Mouse (Mus musculus) mesoderm, embryonic 11.5 days (tissue): ENCODE measurements around the gene Tbc1d10c.

ENCODE experiments used
- DNase-seq: peaks from one replicate; pipeline ENCODE4 v3.0.0-alpha.2; 2012; ENCODE audit warnings: low read depth, low spot score

Gene Tbc1d10c

DNA sequence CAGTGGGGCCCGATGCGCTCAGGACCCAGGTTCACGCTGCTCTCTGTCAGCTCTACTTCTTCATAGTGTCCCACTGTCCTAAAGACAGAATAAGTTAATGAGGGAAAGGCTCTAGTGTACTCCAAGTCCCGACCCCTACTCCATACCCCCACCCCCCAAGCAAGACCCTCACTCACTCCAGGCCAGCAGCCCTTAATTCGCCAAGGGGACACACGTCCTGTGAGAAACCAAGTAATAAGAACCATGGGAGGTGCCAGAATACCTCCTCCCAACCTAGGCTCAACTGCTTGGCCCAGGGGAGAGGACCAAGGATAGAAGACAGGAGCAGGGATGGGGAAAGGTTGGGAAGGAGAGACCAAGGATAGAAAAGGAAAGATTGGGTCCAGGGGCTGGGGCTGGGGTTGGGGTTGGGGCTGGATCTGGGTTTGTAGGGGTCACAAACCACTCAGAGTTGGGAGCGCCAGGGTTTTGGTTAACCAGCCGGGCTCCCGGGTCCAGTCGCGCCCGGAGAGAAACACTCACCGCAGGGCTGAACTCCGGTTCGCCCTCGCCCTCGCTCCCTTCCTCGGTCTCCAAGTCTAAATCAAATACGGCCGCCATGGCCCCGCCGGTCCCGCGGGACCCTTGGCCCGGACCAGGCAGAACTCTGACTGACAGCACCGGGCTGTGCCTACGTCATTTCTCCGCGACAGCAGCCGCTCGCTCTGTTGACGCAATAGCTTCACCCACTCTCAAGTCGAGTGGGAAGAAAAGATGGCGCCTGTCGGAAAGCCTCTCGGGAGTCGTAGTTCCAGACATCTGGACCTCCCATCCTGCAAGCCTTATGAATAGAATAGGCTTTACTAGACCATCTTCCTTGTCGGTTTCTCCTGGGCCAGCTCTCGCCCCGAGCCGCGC is 28.2 kb downstream of the Tbc1d10c start, which contains the start of gene Rps6kb2:
Gene Rps6kb2, minus strand, starts transcription at position 709 of the 897 bp plus-strand sequence.
- peak; percentile 97 for DNase-seq

DNA sequence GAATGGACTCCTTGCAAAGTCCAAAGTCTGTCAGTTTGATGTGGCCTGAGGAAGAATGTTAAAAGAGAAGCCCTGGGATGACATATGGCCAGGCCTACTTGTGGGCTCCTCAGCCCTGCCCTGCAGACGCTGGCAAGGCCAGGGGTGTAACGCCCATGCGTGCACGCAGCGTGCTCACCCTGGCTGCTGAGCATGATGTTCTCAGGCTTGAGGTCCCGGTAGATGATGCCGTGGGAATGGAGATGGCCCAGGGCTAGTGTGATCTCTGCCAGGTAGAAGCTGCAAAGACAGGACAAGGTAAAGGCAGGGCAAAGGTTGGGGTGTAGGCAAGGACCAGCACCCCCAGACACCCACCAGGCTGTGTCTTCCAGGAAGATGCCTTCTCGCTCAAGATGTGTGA is 32.0 kb downstream of the Tbc1d10c start:
- DNase-seq, result no peak

DNA sequence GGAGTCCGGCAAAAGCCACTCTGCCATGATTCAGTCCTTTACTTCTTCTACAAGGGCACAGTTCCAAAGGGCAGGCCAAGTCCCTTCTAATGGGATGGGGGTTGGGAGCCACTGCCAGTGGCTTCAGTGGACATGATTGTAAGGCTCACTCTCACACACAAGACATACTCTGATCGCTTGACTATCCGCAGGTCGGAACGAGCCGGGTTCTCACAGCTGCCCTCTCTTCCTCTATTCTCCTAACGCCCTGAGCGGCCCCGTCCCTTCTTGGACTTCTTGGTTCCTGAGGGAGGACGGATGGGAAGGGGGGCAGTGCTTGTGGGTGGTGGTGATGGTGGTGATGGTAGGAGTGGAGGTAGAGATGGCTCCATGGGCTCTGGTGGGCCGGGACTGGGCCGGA is 34.3 kb downstream of the Tbc1d10c start:
- no peak for DNase-seq

DNA sequence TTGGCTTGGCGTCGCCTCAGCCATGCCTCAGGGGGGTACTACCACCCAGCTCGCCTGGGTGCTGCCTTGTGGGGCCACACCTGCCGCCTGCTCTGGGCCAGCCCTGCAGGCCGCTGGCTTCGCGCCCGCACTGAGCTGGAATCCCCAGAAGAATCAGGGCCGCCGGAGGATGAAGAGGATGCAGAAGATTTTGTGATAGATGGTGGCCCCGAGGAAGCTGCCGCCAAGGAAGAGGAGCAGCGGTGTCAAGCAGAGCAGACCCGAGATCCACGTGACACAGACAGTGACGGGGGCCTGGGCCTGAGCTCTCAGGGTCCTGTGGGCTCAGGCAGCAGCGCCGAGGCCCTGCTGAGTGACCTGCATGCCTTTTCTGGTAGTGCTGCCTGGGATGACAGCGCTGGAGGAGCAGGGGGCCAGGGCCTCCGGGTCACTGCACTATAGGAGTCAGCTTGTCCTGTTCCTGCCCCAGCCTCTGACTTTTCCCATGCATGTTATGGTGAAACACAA is 35.0 kb downstream of the Tbc1d10c start:
- no peak for DNase-seq

DNA sequence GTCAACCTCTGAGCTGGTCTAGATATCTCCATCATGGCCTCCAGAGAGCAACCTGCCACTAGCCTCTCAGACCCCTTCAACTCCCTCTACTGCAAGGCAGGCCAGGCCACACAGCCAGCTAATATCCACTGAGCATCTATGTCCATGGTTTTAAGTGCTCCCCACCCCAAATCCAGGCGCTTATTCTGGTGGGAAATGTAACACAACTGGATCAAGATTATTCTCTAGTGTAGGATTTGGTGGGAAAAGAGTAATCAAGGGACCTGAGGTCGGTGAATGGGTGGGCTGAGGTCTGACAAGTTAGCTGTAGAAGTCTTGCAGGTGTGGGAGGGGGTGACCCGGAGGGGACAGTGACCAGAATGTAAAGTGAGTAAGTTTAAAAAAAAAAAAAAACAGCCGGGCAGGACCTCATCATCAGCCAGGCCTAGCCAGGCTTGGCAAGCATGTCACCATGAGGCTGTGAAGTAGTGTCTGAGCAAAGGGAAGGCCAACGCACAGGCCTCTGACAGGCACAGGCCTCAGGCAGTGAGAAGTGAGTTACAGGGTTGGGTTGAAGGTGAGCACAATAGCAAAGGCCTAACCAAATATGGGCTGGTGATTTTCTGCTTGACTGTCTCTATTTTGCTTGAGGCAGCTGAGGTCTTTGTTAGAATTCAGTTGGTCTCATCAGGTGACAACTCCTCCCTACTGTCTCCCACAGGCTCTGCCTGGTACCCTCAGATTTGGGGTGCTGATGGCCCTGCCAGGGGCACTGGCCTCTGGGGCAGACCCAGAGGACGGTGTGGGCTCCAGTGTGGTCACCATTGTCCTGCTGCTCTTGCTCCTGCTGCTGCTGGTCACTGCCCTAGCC is 35.6 kb downstream of the Tbc1d10c start:
- no peak for DNase-seq

DNA sequence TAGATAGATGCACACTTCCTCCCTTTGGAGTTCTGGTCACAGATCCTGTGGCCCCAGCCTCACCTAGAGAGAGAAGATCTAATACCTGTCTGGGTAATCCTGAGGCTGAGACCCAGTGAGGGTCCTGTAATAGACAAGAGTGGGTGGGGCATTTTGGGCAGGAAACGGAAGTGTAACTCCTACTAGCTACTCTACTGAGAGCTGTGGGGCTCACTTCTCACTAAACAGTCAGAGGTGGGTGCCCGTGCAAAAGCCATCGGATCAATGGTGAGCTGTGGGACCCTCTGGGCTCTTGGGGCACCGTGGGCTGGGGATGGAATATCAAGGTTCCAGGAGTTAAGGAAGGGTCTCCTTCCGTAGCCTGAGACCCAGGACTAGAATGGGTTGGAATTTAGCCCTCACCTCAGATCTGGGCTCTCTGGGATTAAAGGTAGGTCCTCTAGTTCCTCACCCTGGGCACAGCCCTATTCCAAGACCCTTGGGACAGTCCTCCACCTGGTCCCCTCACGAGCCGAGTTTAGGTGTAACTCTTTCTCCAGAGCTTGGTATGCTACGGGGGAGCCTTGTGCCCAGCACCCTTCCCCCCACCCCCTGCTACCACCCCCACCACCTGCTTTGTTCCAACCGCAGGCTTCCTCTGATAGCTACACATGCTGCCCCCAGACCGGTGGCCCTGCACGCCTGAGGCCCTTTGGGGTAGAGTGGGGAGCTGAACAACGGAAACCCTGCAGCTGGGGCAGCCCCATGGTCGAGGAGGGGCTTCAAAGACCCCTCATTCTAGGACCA is 36.5 kb downstream of the Tbc1d10c start:
- DNase-seq, result no peak

DNA sequence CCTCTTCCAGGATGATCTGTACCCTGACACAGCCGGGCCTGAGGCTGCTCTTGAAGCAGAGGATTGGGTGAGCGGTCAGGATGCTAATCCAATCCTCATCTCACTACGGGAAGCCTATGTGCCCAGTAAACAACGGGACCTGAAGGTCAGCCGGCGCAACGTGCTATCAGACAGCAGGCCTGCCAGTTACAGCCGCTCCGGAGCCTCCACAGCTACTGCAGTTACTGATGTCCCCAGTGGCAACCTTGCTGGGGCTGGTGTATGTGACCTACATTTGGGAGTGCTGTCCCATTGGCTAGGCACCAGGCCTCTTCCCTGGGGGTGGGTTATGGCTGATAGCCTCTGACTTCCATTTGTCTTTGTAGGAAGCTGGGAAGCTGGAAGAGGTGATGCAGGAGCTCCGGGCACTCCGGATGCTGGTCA is 37.8 kb downstream of the Tbc1d10c start, which contains the start of gene Ptprcap:
Gene Ptprcap, plus strand, starts transcription at position 373 of the 423 bp plus-strand sequence.
- no peak for DNase-seq

DNA sequence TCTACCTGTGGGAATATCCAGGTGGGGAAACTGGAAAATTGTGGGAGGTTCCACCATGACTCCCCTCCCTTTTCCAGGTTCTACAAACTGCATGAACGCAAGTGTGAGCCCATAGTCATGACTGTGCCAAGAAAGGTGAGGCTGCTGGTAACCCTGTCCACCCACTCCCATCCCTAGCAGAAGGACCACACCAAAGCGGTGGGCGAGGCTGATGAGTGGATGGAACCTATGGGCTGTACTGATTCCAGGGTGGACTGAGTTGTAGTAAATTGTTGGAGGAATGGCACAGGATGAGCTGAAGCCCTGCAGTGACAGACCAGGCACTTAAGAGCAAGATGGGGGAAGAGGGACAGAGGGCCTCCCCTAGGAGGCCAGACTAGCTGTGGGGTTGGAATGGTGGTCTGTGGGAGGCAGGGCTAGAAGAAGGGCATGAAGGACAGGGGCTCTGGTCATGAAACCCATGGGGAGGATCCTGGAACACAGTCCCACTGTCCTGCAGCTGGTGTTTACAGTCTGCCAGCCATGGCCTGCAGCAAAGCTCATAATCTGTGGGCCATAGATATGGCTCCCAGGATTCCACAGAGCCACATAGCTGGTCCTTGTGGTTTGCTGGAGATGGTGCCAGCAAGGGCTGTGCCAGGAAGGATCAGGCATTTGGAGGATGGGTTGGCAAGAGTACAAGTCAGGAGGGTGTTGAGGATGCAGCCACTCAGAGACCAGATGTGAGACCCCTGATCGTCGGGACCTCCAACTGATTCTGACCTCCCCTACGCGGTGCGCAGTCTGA is 38.4 kb downstream of the Tbc1d10c start:
- no peak for DNase-seq

DNA sequence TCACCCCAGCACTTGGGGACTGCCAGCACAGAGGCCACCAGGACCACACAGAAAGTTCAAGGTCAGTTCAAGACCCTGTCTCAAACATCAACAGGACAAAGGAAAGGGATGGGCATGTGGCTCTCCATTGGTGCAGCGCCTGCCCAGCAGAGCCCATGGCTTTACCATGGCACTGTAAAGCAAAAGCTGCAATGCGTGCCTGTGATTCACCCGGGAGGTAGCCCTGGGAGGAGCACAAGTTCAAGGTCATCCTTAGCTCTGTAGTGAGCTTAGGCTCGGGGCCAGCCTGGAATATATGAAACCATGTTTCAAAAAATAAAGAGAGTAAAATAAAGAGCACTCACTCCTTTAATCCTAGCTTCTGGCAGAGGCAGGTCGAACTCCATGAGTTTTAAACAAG is 39.2 kb downstream of the Tbc1d10c start:
- DNase-seq, result no peak

DNA sequence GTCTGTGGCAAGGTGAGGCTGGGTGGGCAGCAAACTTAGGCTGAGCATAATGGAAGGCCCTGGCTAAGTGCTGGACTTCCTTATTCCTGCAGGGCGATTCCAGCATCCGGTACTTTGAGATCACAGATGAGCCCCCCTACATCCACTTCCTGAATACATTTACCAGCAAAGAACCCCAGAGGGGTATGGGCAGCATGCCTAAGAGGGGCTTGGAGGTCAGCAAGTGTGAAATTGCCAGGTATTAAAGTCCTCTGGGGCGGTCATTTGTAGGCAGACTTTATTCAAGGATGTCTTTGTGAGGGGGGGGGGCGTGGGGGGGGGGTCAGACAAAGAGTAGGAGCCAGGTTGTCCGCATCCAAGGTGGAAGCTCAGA is 39.6 kb downstream of the Tbc1d10c start:
- DNase-seq, result no peak

DNA sequence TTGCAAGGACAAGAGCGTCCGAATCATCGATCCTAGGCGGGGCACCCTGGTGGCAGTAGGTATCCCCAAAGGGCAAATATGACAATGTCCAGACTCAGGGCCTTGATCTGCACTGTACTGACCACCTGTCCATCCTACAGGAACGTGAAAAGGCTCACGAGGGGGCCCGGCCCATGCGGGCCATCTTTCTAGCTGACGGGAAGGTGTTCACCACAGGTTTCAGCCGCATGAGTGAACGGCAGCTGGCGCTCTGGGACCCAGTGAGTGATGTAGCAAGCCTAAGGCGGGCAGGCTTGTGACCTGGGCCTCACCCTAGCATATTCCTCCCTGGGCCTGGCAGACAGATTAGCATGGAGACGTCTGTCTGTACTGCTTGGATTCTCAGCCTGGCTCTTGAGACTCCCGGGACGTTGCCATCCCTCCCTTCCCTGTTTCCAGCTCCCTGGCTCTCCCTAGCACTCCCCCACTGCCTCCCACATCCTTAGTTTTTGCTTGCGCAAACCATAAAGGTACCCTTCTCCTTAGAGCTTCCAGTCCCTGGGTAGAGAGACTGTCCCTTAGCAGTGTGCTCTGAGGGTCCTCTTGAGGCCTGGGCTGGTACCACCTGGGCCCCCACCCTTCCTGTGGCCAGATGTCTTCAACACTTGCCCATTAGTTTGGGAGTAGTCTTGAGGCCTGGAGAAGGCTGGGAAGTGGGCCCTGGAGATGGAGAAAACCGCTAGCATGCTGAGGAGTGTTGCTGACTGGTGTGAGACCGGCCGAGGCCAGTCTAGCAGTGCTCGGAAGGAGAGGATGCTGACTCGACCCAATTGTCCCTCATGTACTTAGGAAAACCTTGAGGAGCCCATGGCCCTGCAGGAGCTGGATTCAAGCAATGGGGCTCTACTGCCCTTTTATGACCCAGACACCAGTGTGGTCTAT is 40.3 kb downstream of the Tbc1d10c start:
- DNase-seq, result no peak

DNA sequence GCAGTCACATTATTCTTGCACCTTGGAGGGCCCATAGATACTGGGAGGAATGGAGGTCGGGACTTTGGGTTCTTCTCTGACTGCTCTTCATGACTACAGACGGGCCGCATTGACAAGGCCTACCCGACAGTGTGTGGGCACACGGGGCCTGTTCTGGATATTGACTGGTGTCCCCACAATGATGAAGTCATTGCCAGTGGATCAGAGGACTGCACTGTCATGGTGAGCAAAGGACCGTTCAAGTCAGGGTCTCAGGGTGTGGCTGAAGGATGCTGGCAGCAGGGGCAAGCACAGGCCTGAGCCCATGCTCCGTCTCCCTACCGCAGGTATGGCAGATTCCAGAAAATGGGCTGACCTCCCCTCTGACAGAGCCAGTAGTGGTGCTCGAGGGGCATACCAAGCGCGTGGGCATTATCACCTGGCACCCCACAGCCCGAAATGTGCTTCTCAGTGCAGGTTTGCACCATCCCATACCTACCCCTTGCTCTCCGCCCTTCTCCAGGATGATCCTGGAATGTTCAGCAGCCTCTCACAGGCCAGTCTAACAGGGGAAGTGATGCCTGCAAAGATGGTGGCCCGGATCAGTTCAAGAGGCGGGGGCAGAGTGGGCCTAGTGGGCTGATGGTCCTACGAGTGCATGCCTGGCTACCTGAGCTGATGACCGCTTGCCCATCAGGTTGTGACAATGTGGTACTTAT is 41.2 kb downstream of the Tbc1d10c start:
- no peak for DNase-seq

DNA sequence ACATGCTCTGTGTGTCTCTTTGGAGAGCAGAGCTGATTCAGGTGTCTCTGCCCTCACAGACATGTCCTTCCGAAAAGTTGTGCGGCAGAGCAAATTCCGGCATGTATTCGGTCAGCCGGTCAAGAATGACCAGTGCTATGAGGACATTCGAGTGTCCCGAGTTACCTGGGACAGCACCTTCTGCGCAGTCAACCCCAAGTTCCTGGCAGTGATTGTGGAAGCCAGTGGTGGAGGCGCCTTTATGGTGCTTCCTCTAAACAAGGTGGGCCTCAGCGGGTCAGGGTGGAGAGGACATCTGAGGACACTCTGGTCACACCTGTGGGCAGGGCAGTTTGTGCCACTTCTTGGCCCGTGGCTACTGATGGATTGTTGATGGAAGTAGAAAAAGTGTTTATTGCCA is 41.8 kb downstream of the Tbc1d10c start:
- no peak for DNase-seq

DNA sequence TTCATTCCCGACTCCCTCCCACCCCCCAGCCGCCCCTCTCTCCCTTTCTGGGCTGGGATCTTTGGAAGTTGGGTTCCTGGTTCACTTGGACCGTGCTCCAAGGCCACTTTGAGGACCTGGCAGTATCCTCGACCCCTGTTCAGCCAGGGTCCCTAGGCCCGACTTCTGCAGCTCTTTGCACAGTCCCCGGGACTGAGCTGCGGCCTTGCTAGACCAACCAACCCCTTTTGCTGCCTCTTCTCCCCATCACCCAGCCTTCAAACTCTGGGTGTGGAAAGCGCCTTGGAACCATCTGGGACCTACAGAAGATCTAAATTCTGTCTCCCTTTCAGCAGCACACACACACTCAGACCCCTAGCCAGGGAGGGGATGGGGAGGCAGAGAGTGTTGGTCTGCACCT is 42.3 kb downstream of the Tbc1d10c start:
- no peak for DNase-seq

DNA sequence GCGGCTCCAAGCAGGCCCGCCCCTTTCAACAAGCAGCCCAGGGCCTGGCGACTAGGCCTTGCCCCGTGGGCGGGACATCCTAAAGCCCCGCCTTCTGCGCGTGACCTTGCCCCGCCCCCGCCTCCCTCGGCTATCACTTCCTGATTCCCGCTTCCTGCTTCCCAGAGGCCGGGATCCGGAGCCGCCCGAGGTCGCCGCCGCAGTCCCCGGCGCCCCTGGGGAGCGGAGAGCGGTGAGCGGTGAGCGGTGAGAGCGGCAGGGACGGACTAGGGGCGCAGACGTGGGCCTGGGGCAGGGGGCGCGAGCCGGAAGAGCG is 42.6 kb downstream of the Tbc1d10c start, which contains the start of gene Coro1b:
Gene Coro1b, plus strand, starts transcription at position 129 of the 316 bp plus-strand sequence.
- DNase-seq, result peak; percentile 94

DNA sequence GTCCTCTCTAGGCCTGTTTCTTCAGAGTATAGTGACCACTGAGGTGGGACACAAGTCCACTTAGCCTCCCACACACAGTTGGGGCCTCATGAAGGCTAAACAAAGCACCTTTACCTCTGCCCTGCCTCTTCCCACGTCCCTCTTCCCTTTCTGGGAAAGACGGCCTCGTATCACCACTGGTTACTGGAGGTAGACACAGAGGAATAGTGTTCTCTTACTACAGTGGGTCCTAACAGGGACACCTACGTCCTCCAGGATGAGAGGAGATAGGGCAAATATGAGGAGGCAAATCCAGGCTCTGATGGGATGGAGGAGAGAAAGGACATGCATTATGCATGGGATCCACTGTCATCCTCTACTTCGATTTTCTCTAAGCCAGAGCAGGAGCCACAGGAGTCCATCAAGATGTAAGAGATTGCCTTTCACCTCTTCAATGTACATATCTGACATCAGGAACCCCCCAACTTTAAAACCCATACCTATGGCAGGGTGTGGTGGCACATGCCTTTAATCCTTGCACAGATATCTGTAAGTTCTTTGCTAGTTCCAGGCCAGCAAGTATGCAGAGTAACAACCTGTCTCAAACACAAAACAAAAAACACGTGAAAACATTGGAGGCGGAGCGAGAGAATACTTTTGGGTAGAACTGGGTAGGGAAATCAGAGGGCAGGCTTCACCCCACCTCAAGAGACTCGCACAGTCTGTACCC is 43.1 kb downstream of the Tbc1d10c start:
- no peak for DNase-seq

DNA sequence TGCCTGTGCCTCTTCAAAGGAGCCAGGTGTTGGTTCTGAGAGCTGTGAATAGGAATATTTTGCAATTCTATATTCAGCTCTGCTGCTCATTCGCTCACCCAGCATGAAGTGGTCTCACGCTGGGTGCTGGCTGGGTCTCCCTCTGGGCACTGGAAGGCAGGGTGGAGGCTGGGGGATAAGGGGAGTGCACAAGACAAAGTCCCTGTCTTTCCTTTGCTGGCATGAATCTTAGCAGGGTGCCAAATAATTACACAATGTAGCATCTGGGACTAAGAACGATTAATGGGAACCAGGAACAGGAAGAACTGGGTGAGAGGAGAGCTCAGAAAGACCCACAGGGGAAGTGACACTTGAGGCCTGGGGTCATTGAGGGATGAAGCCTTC is 44.1 kb downstream of the Tbc1d10c start:
- no peak for DNase-seq

DNA sequence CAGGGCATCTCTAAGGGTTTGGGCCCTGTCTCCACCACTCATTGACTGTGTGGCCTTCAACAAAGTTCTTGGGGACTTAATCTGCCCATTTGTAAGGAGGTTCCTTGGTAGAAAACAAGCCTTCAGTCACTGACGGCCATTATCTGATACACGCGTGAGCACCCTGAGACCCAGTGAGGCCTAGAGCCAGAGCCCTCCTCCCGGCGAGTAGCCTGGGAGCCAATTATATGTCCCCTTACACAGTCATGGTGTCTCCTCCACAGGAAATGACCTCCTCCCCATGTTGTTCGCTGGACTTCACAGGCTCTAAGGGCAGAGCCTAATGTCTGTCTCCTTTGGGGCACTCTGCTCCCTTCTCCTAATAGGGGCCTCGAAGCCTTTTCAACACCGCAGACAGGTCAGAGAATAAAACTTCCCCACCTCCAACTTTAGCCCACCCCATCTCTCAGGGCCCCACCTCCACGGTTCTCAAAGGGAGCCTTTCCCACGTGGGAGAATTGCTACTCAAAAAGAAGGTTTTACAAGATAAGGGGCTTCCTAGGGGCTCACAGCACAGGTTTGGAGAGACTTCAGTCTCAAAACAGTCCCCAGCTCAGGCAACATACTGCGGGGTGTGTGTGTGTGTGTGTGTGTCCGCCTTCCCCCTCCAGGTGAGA is 44.6 kb downstream of the Tbc1d10c start:
- no peak for DNase-seq
